Mouse (Mus musculus) embryonic fibroblast, embryonic 13.5 days (primary cell): ENCODE results near the gene Nol11. TPM values are rescaled to one million over a fixed set of nuclear protein-coding genes. Genes with fewer than 3 reads are reported as not detected.
"Not testable (repeated sequence)": the region's sequence is repeated elsewhere in the genome, so short reads cannot be mapped to it uniquely, and the experiment has no call there.

Experiments
- H3K27ac ChIP-seq: 2 replicates; pipeline ENCODE4 v1.5.1; 2012; ENCODE audit warnings: low read length, control low read depth, inconsistent platforms; ENCODE audit not compliant: insufficient read depth
- H3K4me1 ChIP-seq: 2 replicates; pipeline ENCODE4 v1.6.1; 2011; ENCODE audit warnings: low read length; ENCODE audit not compliant: control insufficient read depth, insufficient read depth
- H3K4me3 ChIP-seq: 2 replicates; pipeline ENCODE4 v1.5.1; 2011; ENCODE audit warnings: mild to moderate bottlenecking, control low read depth, low read length; ENCODE audit not compliant: insufficient read depth
- CTCF ChIP-seq: IDR thresholded peaks from 2 replicates; pipeline ENCODE4 v1.5.1; 2011; ENCODE audit warnings: mild to moderate bottlenecking, control low read depth, low read length, moderate library complexity, borderline replicate concordance; ENCODE audit not compliant: insufficient read depth
- POLR2A ChIP-seq: IDR thresholded peaks from 2 replicates; pipeline ENCODE4 v1.6.1; 2011; ENCODE audit warnings: low read depth, mild to moderate bottlenecking, control low read depth, low read length, moderate library complexity
- polyA plus RNA-seq: library from polyadenylated mRNA; stranded (reverse); fragments of >200 nt; gene quantifications from 2 replicates; pipeline ENCODE4 v1.2.4, GENCODE M21; 2011; ENCODE audit warnings: low read depth; ENCODE audit not compliant: missing spikeins, insufficient read length

Gene Nol11
- polyA plus RNA-seq, 1 experiment = 40.6 TPM

- H3K4me3 ChIP-seq = no peak overlapping the region
- H3K4me1 ChIP-seq = no peaks in the 10 kb centered on the region
- no peak overlapping the region for H3K27ac ChIP-seq
- TF ChIP-seq CTCF (no peak), POLR2A (no peak)
Observed at GRCm38 (mm10) chr11:107138633-107139032, 50.5 kb downstream of the Nol11 start.

- Histone ChIP-seq H3K27ac (no peak overlapping the region), H3K4me1 (no peaks in the 10 kb centered on the region), H3K4me3 (no peak overlapping the region)
- TF ChIP-seq POLR2A = no peak
- no peak for TF ChIP-seq CTCF
Observed at GRCm38 (mm10) chr11:107137593-107137992, 51.6 kb downstream of the Nol11 start.

- not testable (repeated sequence) for H3K4me3 ChIP-seq
Observed at GRCm38 (mm10) chr11:107136458-107136857, 52.7 kb downstream of the Nol11 start.

GRCm38 (mm10) chr11:107135741-107136140, 53.4 kb downstream of the Nol11 start:
- Histone ChIP-seq H3K4me3 (no peak overlapping the region), H3K4me1 (no peaks in the 10 kb centered on the region), H3K27ac (no peak overlapping the region)
- TF ChIP-seq POLR2A (no peak), CTCF (no peak)

More at GRCm38 (mm10) chr11:107136458-107136857, 52.7 kb downstream of the Nol11 start:
- H3K4me1 ChIP-seq, H3K27ac ChIP-seq: not testable (repeated sequence)

GRCm38 (mm10) chr11:107132426-107132825, 56.8 kb downstream of the Nol11 start:
- TF ChIP-seq CTCF (no peak), POLR2A (no peak)
- peak overlapping the region; percentile 70 for H3K4me3 ChIP-seq
- H3K4me1 ChIP-seq = no peaks in the 10 kb centered on the region
- peak overlapping the region; percentile 51 for H3K27ac ChIP-seq

DNA sequence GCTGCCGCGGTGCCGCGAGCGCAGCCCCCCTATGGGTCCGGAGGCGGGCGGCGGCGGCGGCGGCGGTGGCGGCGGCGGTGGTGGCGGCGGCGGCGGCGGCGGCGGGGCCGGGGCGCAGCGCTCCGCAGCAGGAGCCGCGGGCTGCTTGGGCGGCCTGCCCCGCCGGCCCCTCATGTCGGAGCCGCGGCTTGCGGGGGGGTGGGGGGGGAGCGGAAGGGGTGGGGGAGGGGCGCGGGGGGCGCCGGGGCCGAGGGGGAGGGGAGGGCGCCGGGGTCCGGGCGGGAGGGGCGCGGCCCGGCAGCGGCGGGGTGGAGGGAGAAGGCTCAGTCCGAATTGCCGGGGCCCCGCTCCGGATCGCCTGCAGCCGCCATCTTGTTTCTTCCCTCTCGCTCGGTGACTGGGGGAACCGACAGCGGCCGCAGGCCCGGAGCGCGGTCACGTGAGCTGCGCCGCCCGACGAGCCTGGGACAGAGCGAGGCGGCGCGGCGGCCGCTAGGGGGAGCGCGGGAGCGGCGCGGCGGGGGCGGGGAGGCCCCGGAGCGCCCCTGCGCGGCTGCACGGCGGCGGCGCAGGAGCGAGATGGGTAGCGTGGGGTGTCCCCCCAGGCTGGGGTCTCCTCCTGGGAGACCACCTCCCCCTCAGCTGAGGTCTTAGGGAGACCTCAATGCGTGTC, 57.3 kb downstream of the Nol11 start, which contains the start of gene Bptf:
Gene Bptf (minus strand): TSS at position 379 of the 673 bp plus-strand sequence.
- TF ChIP-seq POLR2A (peak; percentile 53), CTCF (peak; percentile 35)
- Histone ChIP-seq H3K27ac (peak within 1 kb of the TSS; percentile 56), H3K4me1 (no peaks in the 10 kb centered on the region)

DNA sequence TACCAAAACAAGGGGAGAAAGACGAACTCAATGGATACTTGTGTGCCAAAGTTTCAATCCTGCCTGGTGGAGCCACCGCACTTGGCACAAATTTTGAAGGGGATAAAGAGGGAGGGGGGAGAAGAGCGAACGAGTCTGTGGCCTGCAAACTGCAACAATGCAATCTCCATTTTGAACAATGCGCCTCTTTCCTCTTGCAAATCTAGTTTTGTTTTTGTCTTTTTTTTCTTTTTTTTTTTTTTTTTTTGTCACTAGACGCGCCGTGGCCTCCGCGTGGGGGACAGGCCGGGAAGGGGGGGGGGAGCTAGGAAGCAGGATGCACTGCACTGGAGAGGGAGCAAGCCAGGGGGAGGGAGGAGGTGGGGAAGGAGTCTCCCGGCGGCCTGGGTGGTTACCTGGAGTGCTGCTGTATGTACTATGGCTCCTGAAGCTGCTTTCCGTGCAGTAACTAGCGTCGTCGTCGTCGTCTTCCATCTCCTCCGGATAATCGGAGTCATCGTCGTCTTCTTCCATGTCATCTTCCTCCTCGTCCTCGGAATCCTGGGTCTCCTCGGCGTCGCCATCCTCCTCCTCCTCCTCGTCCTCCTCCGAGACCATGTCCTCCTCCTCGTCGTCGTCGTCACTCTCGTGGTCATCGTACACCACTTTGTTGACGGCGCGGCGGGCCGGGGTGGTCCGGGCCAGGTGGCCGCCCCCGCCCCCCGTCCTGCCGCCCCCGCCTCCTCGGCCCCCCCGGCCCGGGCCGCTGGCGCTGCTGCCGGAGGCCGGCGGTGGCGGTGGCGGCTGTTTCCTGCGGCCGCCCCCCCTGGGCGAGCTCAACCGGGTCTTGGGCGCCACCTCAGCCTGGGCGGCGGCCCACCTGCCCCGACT, 58.1 kb downstream of the Nol11 start:
- Histone ChIP-seq H3K4me1 (no peaks in the 10 kb centered on the region), H3K4me3 (peak overlapping the region; percentile 79), H3K27ac (peak overlapping the region; percentile 56)
- TF ChIP-seq CTCF (no peak), POLR2A (peak; percentile 59; the same call in 1 of the 2 replicates)

More for the DNA sequence above, 57.3 kb downstream of the Nol11 start, which contains the start of gene Bptf:
- H3K4me3 ChIP-seq = peak within 1 kb of the TSS; percentile 79

GRCm38 (mm10) chr11:107130221-107130788, 58.9 kb downstream of the Nol11 start:
- H3K4me3 ChIP-seq = peak overlapping the region; percentile 79
- TF ChIP-seq CTCF (no peak), POLR2A (no peak)
- no peak overlapping the region for H3K27ac ChIP-seq
- H3K4me1 ChIP-seq = no peaks in the 10 kb centered on the region

- Histone ChIP-seq H3K4me1 (no peaks in the 10 kb centered on the region; the same call in 1 of the 2 replicates), H3K4me3 (peak overlapping the region; percentile 28), H3K27ac (no peak overlapping the region)
- TF ChIP-seq POLR2A (no peak), CTCF (no peak)
Observed at GRCm38 (mm10) chr11:107129641-107130040, 59.5 kb downstream of the Nol11 start.

GRCm38 (mm10) chr11:107126716-107127115, 62.5 kb downstream of the Nol11 start:
- H3K4me1 ChIP-seq, H3K27ac ChIP-seq, H3K4me3 ChIP-seq: not testable (repeated sequence)
